In the genomic region with DNA sequence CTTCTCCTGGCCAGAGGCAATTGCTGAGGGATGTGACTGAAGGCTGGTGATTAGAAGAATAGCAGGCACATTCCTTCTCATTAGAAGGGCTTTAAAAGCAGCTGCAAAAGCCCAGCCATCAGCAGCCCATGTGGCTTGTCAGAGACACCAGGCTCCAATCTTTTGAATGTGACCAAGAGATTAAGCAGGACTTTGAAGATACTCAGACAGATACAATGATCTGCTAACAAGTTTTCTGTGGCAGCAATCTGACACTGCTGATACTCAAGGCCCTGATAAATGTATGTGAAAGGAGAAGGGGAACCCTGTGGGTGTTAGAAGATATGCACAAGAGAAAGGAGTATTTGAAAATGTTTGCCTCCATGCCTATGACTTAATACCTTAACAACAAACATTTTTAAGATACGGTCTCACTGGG, we compare ENCODE assay signal across 16 mouse cellular contexts. TPM values are rescaled to one million over a fixed set of nuclear protein-coding genes. Genes with fewer than 3 reads are reported as not detected.
A peak's percentile ranks its signal among the peaks of the same experiment; 100 is the strongest.
DNase-seq lines count a peak whose midpoint lies in the region; ATAC-seq and TF ChIP-seq lines count a peak whose summit lies in the region.
"Had no signal": no experiment of that assay in that cellular context is flagged by ENCODE, and none has a peak within 500 bp of the region (broad histone marks: within the 10 kb centered on the region; RNA-seq: fewer than 3 reads in every experiment).

No protein-coding gene starts in this region.

- H3K4me2 ChIP-seq in heart, embryonic 13.5 days: 0 out of 2 replicates have a peak overlapping the region, but pooled peaks have one; percentile 11
- H3K4me2 ChIP-seq in lung, postnatal 0 days (replicated peaks; ENCODE audit: low read depth, low read length): no peak overlapping the region
- no peak overlapping the region for H3K4me2 ChIP-seq in kidney, embryonic 15.5 days
- H3K4me2 ChIP-seq in intestine, embryonic 15.5 days (replicated peaks): no peak overlapping the region
- H3K4me2 ChIP-seq: hindbrain, embryonic 12.5 days; midbrain, embryonic 12.5 days had no signal

- no peak for DNase-seq in heart, adult 8-10 months (ENCODE audit: low spot score)
- DNase-seq in lung, postnatal 0 days (ENCODE audit: low spot score): no peak
- DNase-seq in lung, adult 18-20 months: no peak
- DNase-seq in embryo, embryonic 11 days: peak; percentile 29
- DNase-seq: cerebellum, postnatal 25 days; kidney, postnatal 36 days; spleen, adult 18-20 months had no signal

- peak; percentile 62; the same call in 1 of the 2 replicates for ATAC-seq in heart, embryonic 13.5 days (ENCODE audit: extremely low read depth, insufficient number of reproducible peaks, low FRiP score, low TSS enrichment)
- ATAC-seq in lung, postnatal 0 days: peak; percentile 32; the same call in 1 of the 2 replicates
- peak; percentile 62 for ATAC-seq in megakaryocyte-erythroid progenitor cell, adult 5-6 weeks (replicated peaks; ENCODE audit: low FRiP score, low TSS enrichment, poor library complexity, severe bottlenecking)
- ATAC-seq in kidney, embryonic 15.5 days (replicated peaks; ENCODE audit: low FRiP score): no peak
- no peak for ATAC-seq in intestine, embryonic 15.5 days
- ATAC-seq: CD4-positive, CD25-positive, alpha-beta regulatory T cell, adult 4 months; intestine, postnatal 0 days had no signal

- H3K4me1 ChIP-seq in heart, embryonic 13.5 days: peaks cover 86% of the 10 kb centered on the region
- H3K4me1 ChIP-seq in lung, postnatal 0 days (ENCODE audit: insufficient read depth, low read depth, low read length): no peaks in the 10 kb centered on the region
- H3K4me1 ChIP-seq in kidney, embryonic 15.5 days: no peaks in the 10 kb centered on the region
- no peaks in the 10 kb centered on the region for H3K4me1 ChIP-seq in intestine, embryonic 15.5 days (replicated peaks)
- H3K4me1 ChIP-seq: hindbrain, embryonic 12.5 days had no signal

- no peaks in the 10 kb centered on the region for H3K27me3 ChIP-seq in heart, embryonic 13.5 days (replicated peaks)
- no peaks in the 10 kb centered on the region for H3K27me3 ChIP-seq in lung, postnatal 0 days (replicated peaks; ENCODE audit: insufficient read depth, low read length)
- no peaks in the 10 kb centered on the region for H3K27me3 ChIP-seq in kidney, embryonic 15.5 days
- H3K27me3 ChIP-seq in intestine, embryonic 15.5 days (replicated peaks): no peaks in the 10 kb centered on the region
- H3K27me3 ChIP-seq: hindbrain, embryonic 12.5 days; midbrain, embryonic 12.5 days had no signal

- H3K4me3 ChIP-seq in heart, embryonic 13.5 days: no peak overlapping the region
- H3K4me3 ChIP-seq in lung, postnatal 0 days (ENCODE audit: low read depth, low read length): no peak overlapping the region
- no peak overlapping the region for H3K4me3 ChIP-seq in kidney, embryonic 15.5 days (replicated peaks)
- no peak overlapping the region for H3K4me3 ChIP-seq in intestine, embryonic 15.5 days (replicated peaks)
- H3K4me3 ChIP-seq: erythroblast, embryonic 14.5 days; hindbrain, embryonic 12.5 days; midbrain, embryonic 12.5 days had no signal

- H3K36me3 ChIP-seq in heart, embryonic 13.5 days: peaks cover 75% of the 10 kb centered on the region
- peaks cover 17% of the 10 kb centered on the region for H3K36me3 ChIP-seq in lung, postnatal 0 days (ENCODE audit: insufficient read depth, low read length)
- H3K36me3 ChIP-seq in kidney, embryonic 15.5 days: peaks cover 21% of the 10 kb centered on the region
- H3K36me3 ChIP-seq in intestine, embryonic 15.5 days: no peaks in the 10 kb centered on the region
- H3K36me3 ChIP-seq: hindbrain, embryonic 12.5 days; midbrain, embryonic 12.5 days had no signal

- TF ChIP-seq CTCF in lung, postnatal 0 days (IDR thresholded peaks at IDR 0.05): no peak

- no peak overlapping the region for H3K9ac ChIP-seq in heart, embryonic 13.5 days
- H3K9ac ChIP-seq in lung, postnatal 0 days (replicated peaks; ENCODE audit: low read depth): no peak overlapping the region
- no peak overlapping the region for H3K9ac ChIP-seq in kidney, embryonic 15.5 days
- no peak overlapping the region for H3K9ac ChIP-seq in intestine, embryonic 15.5 days
- H3K9ac ChIP-seq: hindbrain, embryonic 12.5 days; midbrain, embryonic 12.5 days had no signal

- TF ChIP-seq EP300 in lung, postnatal 0 days (IDR thresholded peaks at IDR 0.05): 0 out of 2 replicates have a peak, but pooled peaks have one; percentile 7

- no peaks in the 10 kb centered on the region for H3K9me3 ChIP-seq in heart, embryonic 13.5 days
- no peaks in the 10 kb centered on the region for H3K9me3 ChIP-seq in lung, postnatal 0 days (ENCODE audit: low read length)
- H3K9me3 ChIP-seq in kidney, embryonic 15.5 days (replicated peaks): no peaks in the 10 kb centered on the region
- no peaks in the 10 kb centered on the region for H3K9me3 ChIP-seq in intestine, embryonic 15.5 days
- H3K9me3 ChIP-seq: hindbrain, embryonic 12.5 days; midbrain, embryonic 12.5 days had no signal

- 7% methylated on average over 1 of the region's 1 CpGs for WGBS in heart, embryonic 13.5 days
- 41% methylated on average over 1 of the region's 1 CpGs for WGBS in lung, postnatal 0 days
- WGBS in kidney, embryonic 15.5 days: 86% methylated on average over 1 of the region's 1 CpGs
- 65% methylated on average over 1 of the region's 1 CpGs for whole genome bisulfite sequencing in intestine, embryonic 15.5 days

- H3K27ac ChIP-seq in heart, embryonic 13.5 days (replicated peaks): peak overlapping the region; percentile 96
- no peak overlapping the region for H3K27ac ChIP-seq in lung, postnatal 0 days (ENCODE audit: low read length)
- no peak overlapping the region for H3K27ac ChIP-seq in kidney, embryonic 15.5 days
- H3K27ac ChIP-seq in intestine, embryonic 15.5 days: no peak overlapping the region
- H3K27ac ChIP-seq: hindbrain, embryonic 12.5 days; midbrain, embryonic 12.5 days had no signal

RNA-seq across cellular contexts. Expression of a gene that starts 9.4 kb away (rescaled TPM):
- 686 and 787 TPM in 2 replicates for polyA plus RNA-seq in heart, embryonic 13.5 days (2015; fragmentation: Nextera tagmentation; extraction: Ambion mirVana)
- 100 to 1,000 TPM; 159 to 174 (median 169) TPM for total RNA-seq in heart, adult 8-10 months (2022)
- 359 and 383 TPM in 2 replicates for polyA plus RNA-seq in lung, postnatal 0 days (2015; fragmentation: Nextera tagmentation; extraction: Ambion mirVana)
- 45.3 and 59.7 TPM in 2 replicates for total RNA-seq in megakaryocyte-erythroid progenitor cell, adult 5-6 weeks (2014; fragmentation: Nextera tagmentation)
- 19.5 and 26.3 TPM in 2 replicates for total RNA-seq in megakaryocyte-erythroid progenitor cell, adult 5-6 weeks (2017)
- polyA plus RNA-seq in kidney, embryonic 15.5 days (2015; fragmentation: Nextera tagmentation; extraction: Ambion mirVana): 39.0 and 39.9 TPM in 2 replicates
- polyA plus RNA-seq in intestine, embryonic 15.5 days (2015; fragmentation: Nextera tagmentation; extraction: Ambion mirVana): 47.4 and 49.0 TPM in 2 replicates

Comparison
In these comparisons a context has a peak if more than half of its experiments do, and no peak if none do; other contexts are left out.
1. ATAC-seq: peak in heart, embryonic 13.5 days (single experiment), lung, postnatal 0 days (single experiment) and megakaryocyte-erythroid progenitor cell, adult 5-6 weeks (single experiment); none in kidney, embryonic 15.5 days (single experiment) and intestine, embryonic 15.5 days (single experiment).